Mouse (Mus musculus) bone marrow macrophage, adult 2 months (primary cell): ENCODE results near the gene Acad10.
A peak's percentile ranks its signal among the peaks of the same experiment; 100 is the strongest.

Experiments
- CTCF ChIP-seq: IDR thresholded peaks from 2 replicates; pipeline ENCODE4 v1.5.1; 2012; ENCODE audit warnings: low read depth, mild to moderate bottlenecking, low read length, moderate library complexity
- POLR2A ChIP-seq: IDR thresholded peaks from 2 replicates; pipeline ENCODE4 v1.6.1; 2012; ENCODE audit warnings: mild to moderate bottlenecking, low read depth, low read length, borderline replicate concordance

DNA sequence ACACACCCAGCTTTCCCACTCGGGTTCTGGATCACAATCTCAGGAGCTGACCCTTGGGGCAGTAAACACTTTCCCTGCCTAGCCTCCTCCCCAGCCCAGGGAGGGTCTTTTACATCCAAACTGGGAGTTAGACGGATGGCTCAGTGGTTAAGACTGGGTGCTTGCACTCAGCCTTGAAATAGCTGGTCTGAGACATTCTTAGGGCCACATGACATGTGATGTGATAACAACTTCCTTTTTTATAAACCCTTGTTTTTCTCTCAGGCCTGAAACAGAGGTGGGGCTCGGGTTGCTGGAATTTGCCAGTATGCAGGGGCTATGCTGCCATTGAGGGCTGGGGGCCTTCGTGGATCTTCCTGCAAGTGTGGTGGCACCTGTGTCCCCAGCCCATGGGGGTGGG lies 63.0 kb downstream of the Acad10 start:
- no peak for TF ChIP-seq CTCF
- TF ChIP-seq POLR2A: 0 out of 2 replicates have a peak, but pooled peaks have one; percentile 4
